Mouse (Mus musculus): ENCODE results near the gene Cdhr1. TPM values are rescaled to one million over a fixed set of nuclear protein-coding genes. Genes with fewer than 3 reads are reported as not detected.

The Cdhr1 gene
- polyA plus RNA-seq, 1 experiment: 0.27 TPM

GRCm38 (mm10) chr14:37094436-37094835, 3.7 kb downstream of the Cdhr1 start:
- WGBS: 69% methylated on average over 6 of the region's 6 CpGs
- no peak for DNase-seq (ENCODE audit: low read depth, low spot score)

GRCm38 (mm10) chr14:37083755-37084154, 14.4 kb downstream of the Cdhr1 start:
- no peak for DNase-seq (ENCODE audit: low read depth, low spot score)
- WGBS: 50% methylated on average over 4 of the region's 4 CpGs

- no peak for DNase-seq (ENCODE audit: low read depth, low spot score)
These were observed 17.4 kb downstream of the Cdhr1 start for GRCm38 (mm10) chr14:37080724-37081123.

DNA sequence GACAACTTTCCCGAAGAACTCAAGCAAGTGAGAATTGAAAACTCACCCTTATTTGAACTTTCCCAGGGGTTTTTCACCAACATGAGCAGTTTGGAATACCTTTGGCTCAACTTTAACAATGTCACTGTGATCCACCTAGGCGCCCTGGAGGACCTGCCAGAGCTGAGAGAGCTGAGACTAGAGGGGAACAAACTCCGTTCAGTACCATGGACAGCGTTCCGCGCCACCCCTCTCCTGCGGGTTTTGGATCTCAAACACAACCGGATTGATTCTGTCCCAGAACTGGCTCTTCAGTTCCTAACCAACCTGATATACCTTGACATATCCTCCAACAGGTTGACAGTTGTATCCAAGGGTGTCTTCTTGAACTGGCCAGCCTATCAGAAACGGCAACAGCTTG, 29.6 kb downstream of the Cdhr1 start:
- 18% methylated on average over 9 of the region's 9 CpGs for WGBS
- DNase-seq (ENCODE audit: low read depth, low spot score): peak; percentile 2

More at GRCm38 (mm10) chr14:37080724-37081123, 17.4 kb downstream of the Cdhr1 start:
- WGBS: 84% methylated on average over 1 of the region's 1 CpGs

DNA sequence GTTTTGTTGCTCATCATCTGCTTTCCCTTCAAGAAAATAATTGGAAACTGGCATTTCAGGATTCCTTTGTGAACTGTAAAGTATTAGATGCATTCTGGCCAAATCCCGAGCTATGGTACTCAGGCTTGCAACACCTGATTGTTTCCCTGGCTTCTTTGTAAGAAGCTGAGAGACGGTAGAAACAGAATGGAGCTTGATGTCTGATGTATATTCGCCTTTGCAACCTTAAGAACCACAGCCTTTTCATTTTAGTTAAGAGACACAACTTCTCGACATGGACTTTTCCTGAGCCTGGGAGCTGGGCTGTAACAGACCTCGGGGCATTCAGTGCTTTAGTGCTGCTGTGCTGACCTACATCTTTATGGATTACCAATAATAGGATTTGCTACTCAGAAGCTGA, 30.5 kb downstream of the Cdhr1 start, which contains the start of gene Lrit2:
Lrit2 (plus strand) TSS at position 301 of the 400 bp plus-strand sequence.
- 75% methylated on average over 5 of the region's 5 CpGs for WGBS
- DNase-seq (ENCODE audit: low read depth, low spot score): no peak

DNA sequence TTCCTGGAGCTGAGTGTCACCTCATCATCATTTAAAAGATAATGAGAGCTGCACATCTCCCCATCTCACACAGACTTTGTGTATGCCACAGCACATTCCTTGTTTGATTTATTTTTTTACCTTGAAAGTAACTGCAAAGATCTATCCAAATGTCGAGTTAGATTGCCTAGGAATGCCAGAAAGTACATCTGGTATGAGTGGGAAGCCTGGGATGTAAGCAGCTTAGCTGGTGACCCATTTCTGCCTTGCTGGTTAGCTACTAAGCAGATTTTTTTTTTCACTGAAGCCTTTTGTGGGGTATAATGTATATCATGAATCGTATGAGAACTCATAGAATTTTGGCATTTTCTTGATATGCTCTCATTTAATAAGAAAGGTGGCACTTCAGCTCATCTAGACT, 31.5 kb downstream of the Cdhr1 start:
- 44% methylated on average over 2 of the region's 2 CpGs for WGBS
- DNase-seq (ENCODE audit: low read depth, low spot score): no peak

- WGBS: 45% methylated on average over 2 of the region's 2 CpGs
- DNase-seq (ENCODE audit: low read depth, low spot score): no peak
These were observed 33.3 kb downstream of the Cdhr1 start for GRCm38 (mm10) chr14:37064849-37065248.

DNA sequence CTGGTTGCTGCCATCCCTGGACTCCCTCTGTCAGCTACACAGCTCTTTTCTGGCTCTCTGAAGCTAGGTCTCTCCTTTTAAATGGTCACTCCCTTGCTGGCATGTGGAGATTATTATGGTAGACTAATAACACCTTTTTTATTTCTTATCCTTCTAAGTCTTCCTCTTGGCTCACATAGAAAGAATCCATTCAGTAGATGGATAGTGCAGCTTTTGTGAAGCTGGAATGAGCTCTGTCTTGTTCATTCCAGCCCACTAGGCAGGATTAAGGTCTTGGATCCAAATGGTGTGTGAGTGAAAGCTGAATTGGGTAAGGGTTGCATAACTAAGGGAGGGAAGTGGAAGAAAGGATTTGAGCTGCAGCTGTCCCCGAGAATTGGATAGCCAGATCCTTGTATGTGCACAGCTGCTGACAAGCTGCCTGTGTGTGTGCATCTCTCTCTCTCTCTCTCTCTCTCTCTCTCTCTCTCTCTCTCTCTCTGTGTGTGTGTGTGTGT, 49.2 kb downstream of the Cdhr1 start, which contains the start of gene Rgr:
Rgr (minus strand) TSS at position 51 of the 497 bp plus-strand sequence.
- 41% methylated on average over 1 of the region's 1 CpGs for WGBS
- no peak for DNase-seq (ENCODE audit: low read depth, low spot score)

GRCm38 (mm10) chr14:37034432-37034831, 63.7 kb downstream of the Cdhr1 start:
- WGBS: 36% methylated on average over 5 of the region's 5 CpGs

GRCm38 (mm10) chr14:37033241-37033640, 64.9 kb downstream of the Cdhr1 start:
- peak; percentile 44 for DNase-seq (ENCODE audit: low read depth, low spot score)
- 5% methylated on average over 7 of the region's 7 CpGs for WGBS

More at GRCm38 (mm10) chr14:37034432-37034831, 63.7 kb downstream of the Cdhr1 start:
- no peak for DNase-seq (ENCODE audit: low read depth, low spot score)

- WGBS: 21% methylated on average over 11 of the region's 11 CpGs
- no peak for DNase-seq (ENCODE audit: low read depth, low spot score)
These were observed 65.6 kb downstream of the Cdhr1 start for GRCm38 (mm10) chr14:37032481-37033104.

- 91% methylated on average over 3 of the region's 3 CpGs for WGBS
- no peak for DNase-seq (ENCODE audit: low read depth, low spot score)
These were observed 69.6 kb downstream of the Cdhr1 start for GRCm38 (mm10) chr14:37028555-37028954.

GRCm38 (mm10) chr14:37027951-37028350, 70.2 kb downstream of the Cdhr1 start:
- 91% methylated on average over 3 of the region's 3 CpGs for WGBS
- no peak for DNase-seq (ENCODE audit: low read depth, low spot score)

Other genes starting within 250 kb of the Cdhr1 start
- 11.4 and 19.8 TPM in 2 replicates for gene Ccser2, start 129.6 kb downstream of the Cdhr1 start, polyA plus RNA-seq (2012; rRNA removed)
- not detected in 2 replicates for gene Rgr, start 49.4 kb downstream of the Cdhr1 start, polyA plus RNA-seq (2012; rRNA removed)
- gene Lrit1, start 43.5 kb downstream of the Cdhr1 start, polyA plus RNA-seq (2012; rRNA removed): not detected in 2 replicates
- gene Lrit2, start 30.4 kb downstream of the Cdhr1 start, polyA plus RNA-seq (2012; rRNA removed): not detected in 2 replicates
- gene 2610528A11Rik, start 15.7 kb upstream of the Cdhr1 start, polyA plus RNA-seq (2012; rRNA removed): 12.6 and 32.2 TPM in 2 replicates
- gene Ghitm, start 36.9 kb upstream of the Cdhr1 start, polyA plus RNA-seq (2012; rRNA removed): 118 and 144 TPM in 2 replicates